Mouse (Mus musculus) embryonic facial prominence, embryonic 10.5 days (tissue): Measurements from ENCODE around the gene Sbk1. TPM values are rescaled to one million over a fixed set of nuclear protein-coding genes. Genes with fewer than 3 reads are reported as not detected.
A peak's percentile ranks its signal among the peaks of the same experiment; 100 is the strongest.

ENCODE experiments used
- DNase-seq: peaks from one replicate; pipeline ENCODE4 v3.0.0-alpha.2; 2017; ENCODE audit warnings: low spot score
- H3K27ac ChIP-seq: fragments of 300-500 bp; sonication (generic); replicated peaks from 2 replicates; pipeline ENCODE4 v1.5.1; 2016; ENCODE audit warnings: mild to moderate bottlenecking
- H3K27me3 ChIP-seq: fragments of 300-500 bp; sonication (generic); replicated peaks from 2 replicates; pipeline ENCODE4 v1.6.1; 2016; ENCODE audit warnings: low read depth, mild to moderate bottlenecking; ENCODE audit not compliant: poor library complexity, severe bottlenecking
- H3K36me3 ChIP-seq: fragments of 300-500 bp; sonication (generic); replicated peaks from 2 replicates; pipeline ENCODE4 v1.6.1; 2016; ENCODE audit warnings: mild to moderate bottlenecking, moderate library complexity
- H3K4me1 ChIP-seq: fragments of 300-500 bp; sonication (generic); 2 replicates; pipeline ENCODE4 v1.6.1; 2016
- H3K4me3 ChIP-seq: fragments of 300-500 bp; sonication (generic); 2 replicates; pipeline ENCODE4 v1.5.1; 2016; ENCODE audit warnings: mild to moderate bottlenecking, moderate library complexity
- H3K9me3 ChIP-seq: fragments of 300-500 bp; sonication (generic); 2 replicates; pipeline ENCODE4 v1.6.1; 2016; ENCODE audit warnings: mild to moderate bottlenecking
- WGBS: fragments of 180-500 bp; shearing (Covaris S2); methylation state at CpG from one replicate; pipeline ENCODE4 v1.1.7; 2016; 5-methylcytosine and 5-hydroxymethylcytosine counted together
- polyA plus RNA-seq: library from polyadenylated mRNA; unstranded; fragments of >200 nt; fragmentation: Nextera tagmentation; extraction: Ambion mirVana; gene quantifications from 2 replicates; pipeline ENCODE4 v1.2.1, GENCODE M21; 2016

Sbk1 gene
- 91.0 and 102 TPM in 2 replicates for polyA plus RNA-seq

GRCm38 (mm10) chr7:126271712-126272683 lies at the start of gene Sbk1:
Gene Sbk1 (plus strand): TSS chr7:126272619.
- H3K4me1 ChIP-seq: peaks cover 54% of the 10 kb centered on the region
- DNase-seq: peak; percentile 95
- H3K27ac ChIP-seq: peak within 1 kb of the TSS; percentile 99
- peaks cover 30% of the 10 kb centered on the region for H3K36me3 ChIP-seq
- H3K9me3 ChIP-seq: no peaks in the 10 kb centered on the region
- WGBS: 3% methylated on average over 85 of the region's 85 CpGs
- peaks cover 32% of the 10 kb centered on the region for H3K27me3 ChIP-seq
- peak within 1 kb of the TSS; percentile 100 for H3K4me3 ChIP-seq

GRCm38 (mm10) chr7:126222753-126223152 lies 49.7 kb upstream of the Sbk1 start:
- no peaks in the 10 kb centered on the region for H3K27me3 ChIP-seq
- no peaks in the 10 kb centered on the region for H3K36me3 ChIP-seq
- H3K27ac ChIP-seq: no peak overlapping the region
- WGBS: 74% methylated on average over 3 of the region's 3 CpGs
- no peak overlapping the region for H3K4me3 ChIP-seq
- DNase-seq: no peak
- H3K4me1 ChIP-seq: peaks cover 10% of the 10 kb centered on the region; the same call in 1 of the 2 replicates
- H3K9me3 ChIP-seq: no peaks in the 10 kb centered on the region; the same call in 1 of the 2 replicates

- Histone ChIP-seq H3K27ac (no peak overlapping the region), H3K4me3 (no peak overlapping the region), H3K4me1 (peaks cover 10% of the 10 kb centered on the region; the same call in 1 of the 2 replicates), H3K9me3 (no peaks in the 10 kb centered on the region), H3K27me3 (no peaks in the 10 kb centered on the region), H3K36me3 (no peaks in the 10 kb centered on the region)
- 31% methylated on average over 5 of the region's 5 CpGs for WGBS
- no peak for DNase-seq
Measured at GRCm38 (mm10) chr7:126226136-126226535, 46.3 kb upstream of the Sbk1 start.

- Histone ChIP-seq H3K4me1 (peaks cover 10% of the 10 kb centered on the region; the same call in 1 of the 2 replicates), H3K27ac (no peak overlapping the region), H3K9me3 (no peaks in the 10 kb centered on the region), H3K36me3 (no peaks in the 10 kb centered on the region), H3K4me3 (no peak overlapping the region), H3K27me3 (no peaks in the 10 kb centered on the region)
- no peak for DNase-seq
- 70% methylated on average over 8 of the region's 8 CpGs for WGBS
Measured at GRCm38 (mm10) chr7:126230357-126231148, 41.9 kb upstream of the Sbk1 start.

- DNase-seq: no peak
- Histone ChIP-seq H3K9me3 (no peaks in the 10 kb centered on the region), H3K27me3 (no peaks in the 10 kb centered on the region), H3K27ac (no peak overlapping the region), H3K36me3 (no peaks in the 10 kb centered on the region), H3K4me3 (no peak overlapping the region), H3K4me1 (0 out of 2 replicates have a peak, but pooled peaks cover 3% of the 10 kb centered on the region)
- WGBS: 86% methylated on average over 8 of the region's 8 CpGs
Measured at GRCm38 (mm10) chr7:126232345-126233071, 39.9 kb upstream of the Sbk1 start.

GRCm38 (mm10) chr7:126234611-126235010 lies 37.8 kb upstream of the Sbk1 start:
- no peak for DNase-seq

GRCm38 (mm10) chr7:126236083-126236793 lies 36.2 kb upstream of the Sbk1 start:
- no peak overlapping the region for H3K4me3 ChIP-seq
- H3K9me3 ChIP-seq: no peaks in the 10 kb centered on the region
- no peak for DNase-seq
- no peaks in the 10 kb centered on the region for H3K36me3 ChIP-seq
- H3K27ac ChIP-seq: no peak overlapping the region
- H3K27me3 ChIP-seq: no peaks in the 10 kb centered on the region; the same call in 1 of the 2 replicates
- WGBS: 66% methylated on average over 11 of the region's 11 CpGs
- 0 out of 2 replicates have a peak, but pooled peaks cover 3% of the 10 kb centered on the region for H3K4me1 ChIP-seq

More at GRCm38 (mm10) chr7:126234611-126235010, 37.8 kb upstream of the Sbk1 start:
- Histone ChIP-seq H3K27me3 (no peaks in the 10 kb centered on the region; the same call in 1 of the 2 replicates), H3K36me3 (no peaks in the 10 kb centered on the region), H3K4me1 (0 out of 2 replicates have a peak, but pooled peaks cover 3% of the 10 kb centered on the region), H3K27ac (no peak overlapping the region), H3K9me3 (no peaks in the 10 kb centered on the region), H3K4me3 (no peak overlapping the region)
- WGBS: 92% methylated on average over 3 of the region's 3 CpGs

- Histone ChIP-seq H3K4me3 (no peak overlapping the region), H3K27me3 (no peaks in the 10 kb centered on the region; the same call in 1 of the 2 replicates), H3K9me3 (no peaks in the 10 kb centered on the region), H3K4me1 (0 out of 2 replicates have a peak, but pooled peaks cover 3% of the 10 kb centered on the region), H3K27ac (no peak overlapping the region), H3K36me3 (no peaks in the 10 kb centered on the region)
- no peak for DNase-seq
- WGBS: 79% methylated on average over 5 of the region's 5 CpGs
Measured at GRCm38 (mm10) chr7:126236794-126237192, 35.6 kb upstream of the Sbk1 start.

GRCm38 (mm10) chr7:126240814-126241360 lies 31.5 kb upstream of the Sbk1 start:
- 85% methylated on average over 14 of the region's 14 CpGs for WGBS
- Histone ChIP-seq H3K27me3 (no peaks in the 10 kb centered on the region; the same call in 1 of the 2 replicates), H3K36me3 (no peaks in the 10 kb centered on the region), H3K4me1 (0 out of 2 replicates have a peak, but pooled peaks cover 1% of the 10 kb centered on the region), H3K27ac (no peak overlapping the region), H3K9me3 (no peaks in the 10 kb centered on the region), H3K4me3 (no peak overlapping the region)
- no peak for DNase-seq

- Histone ChIP-seq H3K36me3 (no peaks in the 10 kb centered on the region), H3K4me3 (no peak overlapping the region), H3K27ac (no peak overlapping the region), H3K27me3 (peaks cover 25% of the 10 kb centered on the region), H3K9me3 (no peaks in the 10 kb centered on the region), H3K4me1 (peaks cover 18% of the 10 kb centered on the region)
- 79% methylated on average over 6 of the region's 6 CpGs for WGBS
- no peak for DNase-seq
Measured at GRCm38 (mm10) chr7:126244168-126244750, 28.2 kb upstream of the Sbk1 start.

GRCm38 (mm10) chr7:126248088-126248487 lies 24.3 kb upstream of the Sbk1 start:
- Histone ChIP-seq H3K4me1 (peaks cover 18% of the 10 kb centered on the region), H3K4me3 (0 out of 2 replicates have a peak overlapping the region, but pooled peaks have one; percentile 4), H3K36me3 (no peaks in the 10 kb centered on the region), H3K9me3 (no peaks in the 10 kb centered on the region), H3K27me3 (peaks cover 34% of the 10 kb centered on the region), H3K27ac (no peak overlapping the region)
- WGBS: 6% methylated on average over 6 of the region's 6 CpGs
- peak; percentile 27 for DNase-seq
